Mouse (Mus musculus) E14TG2a.4 (cell line): ENCODE data around the gene Olfr1150-ps1.

Experiments
- CTCF ChIP-seq: conservative IDR thresholded peaks from 2 replicates; pipeline ENCODE4 v1.5.1; 2014; ENCODE audit warnings: low read length
- NANOG ChIP-seq: IDR thresholded peaks from 2 replicates; pipeline ENCODE4 v1.6.1; 2014; ENCODE audit warnings: borderline replicate concordance, low read length, mixed read lengths
- POU5F1 ChIP-seq: IDR thresholded peaks from 2 replicates; pipeline ENCODE4 v1.6.1; 2014; ENCODE audit warnings: low read length, borderline replicate concordance

DNA sequence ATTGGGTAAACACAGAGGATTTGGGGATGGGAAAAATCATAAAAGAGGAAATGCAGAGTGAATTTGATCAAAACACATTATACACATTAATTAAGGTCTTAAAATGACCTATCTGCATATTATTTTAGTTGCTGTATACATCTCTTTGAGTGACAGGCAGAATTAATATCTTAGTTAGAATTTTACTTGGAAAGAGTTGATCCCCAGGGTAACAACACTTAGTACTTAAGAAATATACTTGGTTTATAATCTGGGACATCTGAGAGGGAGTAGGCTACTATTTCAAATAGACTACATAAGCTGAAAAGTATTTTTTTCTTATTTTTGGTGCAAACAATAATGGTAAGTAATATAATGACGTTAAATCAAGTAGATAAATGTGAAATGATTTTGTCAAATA, at the start of gene Olfr1150-ps1:
- no peak for TF ChIP-seq CTCF
- no peak for TF ChIP-seq POU5F1
- no peak for TF ChIP-seq NANOG
